Comparison of ENCODE assay signal across 1 mouse cellular context in genomic region chr2:118813981-118814836, GRCm38 (mm10).
TF ChIP-seq lines count a peak whose summit lies in the region.

Knstrn (plus strand) TSS chr2:118814003.

TF ChIP-seq in CH12.LX, 34 proteins besides CTCF, POLR2A, EP300 and RAD21 (continued from another document):
- TF ChIP-seq ZNF384 (IDR thresholded peaks at IDR 0.05; ENCODE audit: low read depth, low read length) = no peak
- TF ChIP-seq POLR2AphosphoS2 (IDR thresholded peaks at IDR 0.05; ENCODE audit: low read depth, low read length) = no peak
- peak; percentile 87; the same call in 1 of the 2 replicates for TF ChIP-seq KAT2A (IDR thresholded peaks at IDR 0.05; ENCODE audit: insufficient replicate concordance, low read length)
- no peak for TF ChIP-seq USF1 (IDR thresholded peaks at IDR 0.05; ENCODE audit: low read depth, low read length)
- no peak for TF ChIP-seq CHD2 (IDR thresholded peaks at IDR 0.05; ENCODE audit: low read length)
- no peak for TF ChIP-seq TBP (conservative IDR thresholded peaks at IDR 0.05; ENCODE audit: low read depth, low read length)
- TF ChIP-seq IRF4 (IDR thresholded peaks at IDR 0.05; ENCODE audit: low read depth, low read length) = peak; percentile 60; the same call in 1 of the 2 replicates
TF ChIP-seq in CH12.LX: peak in this region for 13.
